Mouse (Mus musculus) cerebellum, adult 2 months (tissue): ENCODE measurements around the gene Olfr750.

Experiments
- CTCF ChIP-seq: fragments of 200-500 bp; IDR thresholded peaks from 2 replicates; pipeline ENCODE4 v1.5.1; 2011; ENCODE audit warnings: low read depth, mild to moderate bottlenecking, control low read depth, low read length, moderate library complexity, borderline replicate concordance; ENCODE audit not compliant: insufficient read depth
- POLR2A ChIP-seq: fragments of 200-500 bp; IDR thresholded peaks from 2 replicates; pipeline ENCODE4 v1.6.1; 2011; ENCODE audit warnings: low read length, control low read depth, borderline replicate concordance; ENCODE audit not compliant: insufficient read depth

DNA sequence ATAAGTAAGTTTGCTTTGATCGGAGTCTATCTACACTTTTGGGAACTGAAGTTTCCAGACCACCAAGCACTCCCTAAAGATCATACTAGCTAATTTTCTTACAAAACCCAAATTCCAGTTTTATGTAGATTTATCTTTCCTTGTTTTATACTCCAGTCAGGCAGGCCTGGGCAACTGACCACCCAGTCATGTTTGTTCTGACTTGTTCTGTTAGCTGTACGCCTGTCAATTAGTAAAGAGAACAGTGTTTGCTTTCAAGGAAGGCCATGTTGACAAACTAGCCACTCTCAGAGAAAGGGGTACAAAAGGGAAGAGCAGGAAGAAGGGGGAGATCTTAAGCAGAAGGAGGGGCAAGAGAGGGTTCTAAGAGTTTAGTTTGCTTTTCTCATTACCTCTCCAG lies 30.1 kb upstream of the Olfr750 start:
- TF ChIP-seq CTCF: no peak
- no peak for TF ChIP-seq POLR2A
